Mouse (Mus musculus) kidney, postnatal 14 days (tissue): ENCODE measurements around the gene Slc50a1.

ENCODE experiments used
- DNase-seq: peaks from one replicate; pipeline ENCODE4 v3.0.0; 2022; ENCODE audit warnings: mixed read lengths

Slc50a1 gene

GRCm38 (mm10) chr3:89229276-89229675 lies 41.1 kb downstream of the Slc50a1 start:
- DNase-seq, result no peak

- DNase-seq, result peak; percentile 68
These were observed 41.5 kb downstream of the Slc50a1 start, which contains the start of gene Muc1 for GRCm38 (mm10) chr3:89228836-89229235. TSS of gene Muc1 (plus strand) at chr3:89229057.

- DNase-seq, result peak; percentile 93
These were observed 42.2 kb downstream of the Slc50a1 start for GRCm38 (mm10) chr3:89228180-89228549.

GRCm38 (mm10) chr3:89227307-89228179 lies 42.8 kb downstream of the Slc50a1 start:
- peak; percentile 92 for DNase-seq

DNA sequence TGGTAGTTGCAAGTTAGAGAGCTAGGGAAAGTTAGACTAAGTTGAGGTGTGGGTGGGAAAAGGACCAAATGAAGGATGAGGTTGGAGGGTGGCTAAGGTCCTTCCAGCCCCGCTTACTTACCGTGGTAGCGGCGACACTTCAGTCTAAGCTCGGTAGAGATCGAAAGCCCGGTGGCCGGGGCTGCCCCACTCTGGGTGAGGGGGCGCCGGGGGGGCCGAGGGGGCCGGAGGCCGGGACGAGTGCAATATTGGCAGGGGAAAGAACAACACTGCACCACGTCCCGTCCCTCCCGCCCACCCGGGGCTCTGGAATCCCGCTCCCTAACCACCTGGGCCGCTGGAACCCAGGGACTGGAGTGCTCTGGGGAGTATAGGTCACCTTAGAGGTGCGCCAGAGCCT lies 43.5 kb downstream of the Slc50a1 start, which contains the start of gene Mtx1:
Gene Mtx1 (minus strand): TSS at position 189 of the 400 bp plus-strand sequence.
- DNase-seq, result no peak

- no peak for DNase-seq
These were observed 44.0 kb downstream of the Slc50a1 start for GRCm38 (mm10) chr3:89226361-89226760.

- no peak for DNase-seq
These were observed 44.5 kb downstream of the Slc50a1 start for GRCm38 (mm10) chr3:89225918-89226317.

GRCm38 (mm10) chr3:89225321-89225815 lies 45.0 kb downstream of the Slc50a1 start:
- no peak for DNase-seq

GRCm38 (mm10) chr3:89224796-89225195 lies 45.6 kb downstream of the Slc50a1 start:
- DNase-seq, result no peak

DNA sequence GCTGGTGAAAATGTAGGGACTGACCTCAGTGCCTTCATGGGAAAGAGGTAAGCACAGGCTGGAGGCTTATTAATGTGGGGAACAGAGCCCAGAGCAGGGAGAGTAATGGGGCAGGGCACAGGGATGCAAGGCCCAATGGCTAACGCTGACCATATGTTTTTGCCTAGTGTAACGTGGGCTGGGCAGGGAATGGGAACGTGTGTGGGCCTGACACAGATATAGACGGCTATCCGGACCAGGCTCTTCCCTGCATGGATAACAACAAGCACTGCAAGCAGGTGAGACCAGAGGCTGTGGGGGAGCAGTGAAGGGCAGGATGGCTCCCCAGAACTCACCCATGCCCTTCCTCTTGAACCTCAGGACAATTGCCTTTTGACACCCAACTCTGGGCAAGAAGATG lies 49.2 kb downstream of the Slc50a1 start:
- no peak for DNase-seq

- no peak for DNase-seq
These were observed 50.8 kb downstream of the Slc50a1 start for GRCm38 (mm10) chr3:89219546-89219945.

DNA sequence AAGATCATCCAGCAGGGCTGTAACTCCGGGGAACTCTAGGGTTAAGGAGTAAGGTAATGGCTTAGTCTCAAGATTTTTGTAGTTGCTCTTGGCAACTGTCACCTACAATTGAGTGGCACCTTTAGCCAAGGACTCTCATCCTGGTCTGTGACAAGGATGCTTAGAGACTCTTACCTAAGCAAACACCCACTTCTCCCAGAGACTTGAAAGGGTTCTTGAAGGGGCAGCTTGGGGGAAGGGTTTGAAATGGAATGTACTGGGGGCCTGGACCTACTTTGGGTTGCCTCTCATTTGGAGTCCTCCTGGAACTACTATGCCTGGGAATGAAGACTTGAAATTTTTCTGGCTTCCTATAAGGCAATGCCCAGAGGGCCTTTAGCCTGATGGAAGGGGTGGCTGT lies 52.1 kb downstream of the Slc50a1 start:
- no peak for DNase-seq
